Mouse (Mus musculus): ENCODE measurements around the gene Tmem232. TPM values are rescaled to one million over a fixed set of nuclear protein-coding genes. Genes with fewer than 3 reads are reported as not detected.
"Not testable (repeated sequence)": the region's sequence is repeated elsewhere in the genome, so short reads cannot be mapped to it uniquely, and the experiment has no call there.

The Tmem232 gene
- total and polyA plus RNA-seq, 3 experiments: 0.16 TPM; not detected in 2

DNA sequence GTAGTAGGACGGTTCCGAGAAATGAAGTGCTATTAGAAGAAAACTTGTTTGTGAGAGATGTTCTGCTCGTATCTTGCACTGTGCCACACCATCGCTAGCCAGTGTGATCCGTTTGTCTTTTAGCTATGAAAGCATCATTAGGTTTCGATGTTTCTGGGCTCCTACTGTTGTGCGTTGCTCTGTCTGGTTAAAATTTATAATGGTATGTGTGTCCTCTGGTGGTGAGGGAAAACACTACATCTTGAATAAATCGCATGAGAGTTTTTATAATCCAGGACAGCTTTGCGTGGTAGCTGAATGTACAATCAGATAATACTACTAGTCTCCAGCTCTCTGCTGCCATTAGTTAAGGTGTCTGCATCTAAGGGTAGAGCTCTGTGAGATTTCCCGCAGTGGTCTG is 63.8 kb downstream of the Tmem232 start:
- in situ Hi-C loops (cut with MboI; ENCODE audit: low pct_ligation_motif_present, low pct_unique_long_range_greater_than_20kb, low sequenced_read_pairs) (no loop called here), dilution Hi-C loops (cut with MboI; ENCODE audit: extremely low pct_ligation_motif_present, extremely low pct_unique_long_range_greater_than_20kb, low sequenced_read_pairs) (no loop called here)
- no peak overlapping the region for H3K4me3 ChIP-seq (replicated peaks in 1 of 3; ENCODE audit: low read depth in 2 of 3, low read length in 2 of 3, poor library complexity in 1 of 3)

DNA sequence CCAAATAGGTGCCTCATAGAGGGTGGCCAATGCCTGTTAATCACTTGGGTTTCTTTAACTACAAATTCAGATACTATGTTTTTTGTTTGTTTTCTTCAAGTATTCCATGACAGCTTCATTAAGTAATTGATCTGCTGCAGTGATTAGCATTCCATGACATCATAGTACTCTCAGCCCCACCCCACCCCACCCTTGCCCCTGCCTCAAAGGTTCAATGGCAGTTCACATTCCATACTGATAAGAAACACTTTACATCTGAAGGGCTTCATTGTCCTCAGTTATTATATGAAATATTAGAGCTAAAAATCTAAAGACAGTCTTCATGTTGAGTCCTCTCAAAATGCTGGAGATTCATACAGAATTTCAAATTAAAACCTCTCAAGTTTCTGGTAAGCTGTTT is 89.8 kb downstream of the Tmem232 start:
- in situ Hi-C loops (cut with MboI; ENCODE audit: low pct_ligation_motif_present, low pct_unique_long_range_greater_than_20kb, low sequenced_read_pairs): no loop called here
- no peaks in the 10 kb centered on the region for H3K36me3 ChIP-seq (replicated peaks in 1 of 2; ENCODE audit: control insufficient read depth in 1 of 2, insufficient read depth in 1 of 2, low read length in 1 of 2)
- H3K9me3 ChIP-seq (replicated peaks; ENCODE audit: low read length): no peaks in the 10 kb centered on the region
- no peaks in the 10 kb centered on the region for H3K4me1 ChIP-seq (ENCODE audit: control insufficient read depth in 1 of 2, insufficient read depth in 2 of 2)
- TF ChIP-seq SIN3A (IDR thresholded peaks at IDR 0.05; ENCODE audit: low read length): no peak
- no peak for TF ChIP-seq USF1 (IDR thresholded peaks at IDR 0.05; ENCODE audit: low read depth, low read length)
- no peak for TF ChIP-seq KAT2A (IDR thresholded peaks at IDR 0.05; ENCODE audit: insufficient replicate concordance, low read length)
- TF ChIP-seq POLR2A (IDR thresholded peaks at IDR 0.05; ENCODE audit: low read depth, low read length): no peak
- no peak for TF ChIP-seq NELFE (IDR thresholded peaks at IDR 0.05; ENCODE audit: low read depth, low read length)
- no peak for TF ChIP-seq IRF4 (IDR thresholded peaks at IDR 0.05; ENCODE audit: low read depth, low read length)
- TF ChIP-seq CTCF (conservative IDR thresholded peaks at IDR 0.05 in 1 of 2, IDR thresholded peaks at IDR 0.05 in 1 of 2; ENCODE audit: low read depth in 2 of 2, low read length in 2 of 2): no peak
- TF ChIP-seq E2F4 (IDR thresholded peaks at IDR 0.05; ENCODE audit: insufficient replicate concordance, low read depth, low read length): no peak
- TF ChIP-seq MAZ (IDR thresholded peaks at IDR 0.05; ENCODE audit: low read depth, low read length): no peak
- no peak for TF ChIP-seq JUN (IDR thresholded peaks at IDR 0.05; ENCODE audit: insufficient read depth, low read depth, low read length)
- no peak for TF ChIP-seq BHLHE40 (IDR thresholded peaks at IDR 0.05; ENCODE audit: low read depth, low read length)
- TF ChIP-seq HCFC1 (IDR thresholded peaks at IDR 0.05; ENCODE audit: low read depth, low read length): no peak
- no peak for TF ChIP-seq NRF1 (IDR thresholded peaks at IDR 0.05; ENCODE audit: low read depth, low read length)
- no peak for TF ChIP-seq MAX (IDR thresholded peaks at IDR 0.05; ENCODE audit: low read length)
- no peak for TF ChIP-seq UBTF (IDR thresholded peaks at IDR 0.05; ENCODE audit: low read depth, low read length)
- TF ChIP-seq PAX5 (IDR thresholded peaks at IDR 0.05; ENCODE audit: low read length): no peak
- H3K4me3 ChIP-seq (replicated peaks in 1 of 3; ENCODE audit: low read depth in 2 of 3, low read length in 2 of 3, poor library complexity in 1 of 3): no peak overlapping the region
- H3K27ac ChIP-seq (ENCODE audit: insufficient read depth, low read depth): no peak overlapping the region
- H3K9ac ChIP-seq (ENCODE audit: insufficient read depth, low read depth): no peak overlapping the region
- dilution Hi-C loops (cut with MboI; ENCODE audit: extremely low pct_ligation_motif_present, extremely low pct_unique_long_range_greater_than_20kb, low sequenced_read_pairs): no loop called here
- H3K79me2 ChIP-seq (replicated peaks; ENCODE audit: control insufficient read depth, extremely low read depth, insufficient read depth, poor library complexity, severe bottlenecking): no peaks in the 10 kb centered on the region
- no peak overlapping the region for H3K4me2 ChIP-seq (ENCODE audit: insufficient read depth, low read depth, poor library complexity, severe bottlenecking)
- H3K27me3 ChIP-seq (replicated peaks): no peaks in the 10 kb centered on the region
- DNase-seq (ENCODE audit: extremely low read depth): no peak

More for the DNA sequence above, 63.8 kb downstream of the Tmem232 start:
- Histone ChIP-seq H3K9me3 (replicated peaks; ENCODE audit: low read length) (no peaks in the 10 kb centered on the region), H3K27ac (ENCODE audit: insufficient read depth, low read depth) (no peak overlapping the region), H3K4me2 (ENCODE audit: insufficient read depth, low read depth, poor library complexity, severe bottlenecking) (no peak overlapping the region), H3K36me3 (replicated peaks in 1 of 2; ENCODE audit: control insufficient read depth in 1 of 2, insufficient read depth in 1 of 2, low read length in 1 of 2) (no peaks in the 10 kb centered on the region), H3K9ac (ENCODE audit: insufficient read depth, low read depth) (no peak overlapping the region), H3K27me3 (replicated peaks) (no peaks in the 10 kb centered on the region), H3K4me1 (ENCODE audit: control insufficient read depth in 1 of 2, insufficient read depth in 2 of 2) (no peaks in the 10 kb centered on the region), H3K79me2 (replicated peaks; ENCODE audit: control insufficient read depth, extremely low read depth, insufficient read depth, poor library complexity, severe bottlenecking) (no peaks in the 10 kb centered on the region)
- no peak for DNase-seq (ENCODE audit: extremely low read depth)
- TF ChIP-seq POLR2AphosphoS2 (IDR thresholded peaks at IDR 0.05; ENCODE audit: low read depth, low read length) (no peak), MAX (IDR thresholded peaks at IDR 0.05; ENCODE audit: low read length) (no peak), ETS1 (conservative IDR thresholded peaks at IDR 0.05; ENCODE audit: low read depth, low read length) (no peak), TCF12 (IDR thresholded peaks at IDR 0.05; ENCODE audit: low read depth, low read length) (no peak), CHD2 (IDR thresholded peaks at IDR 0.05; ENCODE audit: low read length) (no peak), MYC (IDR thresholded peaks at IDR 0.05; ENCODE audit: low read depth, low read length) (no peak), ZMIZ1 (IDR thresholded peaks at IDR 0.05; ENCODE audit: low read depth, low read length) (no peak)

DNA sequence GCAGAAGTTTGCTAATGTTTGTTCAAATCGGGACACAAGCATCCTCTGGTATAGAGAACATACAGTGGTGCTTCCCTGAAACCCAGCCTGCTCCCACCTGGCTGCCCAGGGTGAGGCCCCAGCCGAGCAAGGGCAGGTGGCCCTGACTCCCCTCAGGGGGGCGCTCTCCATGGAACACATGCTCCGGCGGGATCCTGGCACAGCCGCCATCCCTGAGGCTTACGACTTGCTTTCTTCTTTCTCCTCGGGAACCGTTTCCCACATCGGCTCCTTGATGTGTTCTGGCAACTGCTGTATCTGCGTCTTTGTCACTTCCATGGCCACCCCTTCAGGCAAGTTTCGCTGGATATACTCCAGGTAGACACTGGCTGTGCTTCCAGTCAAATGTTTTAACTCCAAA is 102.7 kb downstream of the Tmem232 start:
- H3K4me3 ChIP-seq (replicated peaks in 1 of 3; ENCODE audit: low read depth in 2 of 3, low read length in 2 of 3, poor library complexity in 1 of 3); H3K9ac ChIP-seq (ENCODE audit: insufficient read depth, low read depth); in situ Hi-C loops (cut with MboI; ENCODE audit: low pct_ligation_motif_present, low pct_unique_long_range_greater_than_20kb, low sequenced_read_pairs); H3K9me3 ChIP-seq (replicated peaks; ENCODE audit: low read length); H3K27ac ChIP-seq (ENCODE audit: insufficient read depth, low read depth); DNase-seq (ENCODE audit: extremely low read depth); H3K79me2 ChIP-seq (replicated peaks; ENCODE audit: control insufficient read depth, extremely low read depth, insufficient read depth, poor library complexity, severe bottlenecking); H3K4me2 ChIP-seq (ENCODE audit: insufficient read depth, low read depth, poor library complexity, severe bottlenecking); dilution Hi-C loops (cut with MboI; ENCODE audit: extremely low pct_ligation_motif_present, extremely low pct_unique_long_range_greater_than_20kb, low sequenced_read_pairs); H3K4me1 ChIP-seq (ENCODE audit: control insufficient read depth in 1 of 2, insufficient read depth in 2 of 2); H3K36me3 ChIP-seq (replicated peaks in 1 of 2; ENCODE audit: control insufficient read depth in 1 of 2, insufficient read depth in 1 of 2, low read length in 1 of 2); H3K27me3 ChIP-seq (replicated peaks): not testable (repeated sequence)

Measured in CH12.LX (cell line).